Mouse (Mus musculus) neural tube, embryonic 12.5 days (tissue): ENCODE measurements around the gene Rasgrp4. TPM values are rescaled to one million over a fixed set of nuclear protein-coding genes. Genes with fewer than 3 reads are reported as not detected.
"Not testable (repeated sequence)": the region's sequence is repeated elsewhere in the genome, so short reads cannot be mapped to it uniquely, and the experiment has no call there.

Source experiments
- ATAC-seq: fragments of 200-750 bp; cut with Nextera tagmentation; 2 replicates; pipeline ENCODE4 v1.8.0; 2017; ENCODE audit warnings: low read depth, mild to moderate bottlenecking, moderate TSS enrichment, moderate library complexity; ENCODE audit not compliant: low FRiP score
- H3K27ac ChIP-seq: fragments of 300-500 bp; sonication (generic); 2 replicates; pipeline ENCODE4 v1.5.1; 2016
- H3K27me3 ChIP-seq: fragments of 300-500 bp; sonication (generic); replicated peaks from 2 replicates; pipeline ENCODE4 v1.6.1; 2016; ENCODE audit warnings: mild to moderate bottlenecking
- H3K36me3 ChIP-seq: fragments of 300-500 bp; sonication (generic); 2 replicates; pipeline ENCODE4 v1.6.1; 2016; ENCODE audit warnings: mild to moderate bottlenecking
- H3K4me1 ChIP-seq: fragments of 300-500 bp; sonication (generic); 2 replicates; pipeline ENCODE4 v1.6.1; 2016
- H3K4me2 ChIP-seq: fragments of 300-500 bp; sonication (generic); replicated peaks from 2 replicates; pipeline ENCODE4 v1.6.1; 2016; ENCODE audit warnings: mild to moderate bottlenecking
- H3K4me3 ChIP-seq: fragments of 300-500 bp; sonication (generic); 2 replicates; pipeline ENCODE4 v1.5.1; 2016
- H3K9ac ChIP-seq: fragments of 300-500 bp; sonication (generic); 2 replicates; pipeline ENCODE4 v1.6.1; 2016; ENCODE audit warnings: mild to moderate bottlenecking
- H3K9me3 ChIP-seq: fragments of 300-500 bp; sonication (generic); 2 replicates; pipeline ENCODE4 v1.6.1; 2016; ENCODE audit warnings: mild to moderate bottlenecking
- WGBS: fragments of 180-500 bp; shearing (Covaris S2); methylation state at CpG from one replicate; pipeline ENCODE4 v1.1.7; 2016; 5-methylcytosine and 5-hydroxymethylcytosine counted together
- polyA plus RNA-seq: library from polyadenylated mRNA; unstranded; fragments of >200 nt; fragmentation: Nextera tagmentation; extraction: Ambion mirVana; gene quantifications from 2 replicates; pipeline ENCODE4 v1.2.1, GENCODE M21; 2016

Rasgrp4 gene
- polyA plus RNA-seq, 1 experiment from 2014 or later, result 0.77 TPM

GRCm38 (mm10) chr7:29124970-29125369, 9.7 kb upstream of the Rasgrp4 start, which contains the start of gene Ryr1:
Gene Ryr1 (minus strand): TSS chr7:29125179.
- Histone ChIP-seq H3K9me3 (no peaks in the 10 kb centered on the region), H3K9ac (peak within 1 kb of the TSS; percentile 26; the same call in 1 of the 2 replicates), H3K27me3 (no peaks in the 10 kb centered on the region), H3K27ac (no peak within 1 kb of the TSS), H3K4me1 (peaks cover 9% of the 10 kb centered on the region; the same call in 1 of the 2 replicates), H3K36me3 (no peaks in the 10 kb centered on the region), H3K4me2 (peak within 1 kb of the TSS; percentile 61), H3K4me3 (peak within 1 kb of the TSS; percentile 29)
- peak; percentile 61; the same call in 1 of the 2 replicates for ATAC-seq
- 0% methylated on average over 16 of the region's 16 CpGs for WGBS

- H3K36me3 ChIP-seq, result no peaks in the 10 kb centered on the region
- H3K9ac ChIP-seq, result no peak overlapping the region
- H3K27ac ChIP-seq, result no peak overlapping the region
Measured at GRCm38 (mm10) chr7:29126173-29126915, 8.3 kb upstream of the Rasgrp4 start.

GRCm38 (mm10) chr7:29128725-29129124, 5.9 kb upstream of the Rasgrp4 start:
- Histone ChIP-seq H3K9ac (no peak overlapping the region), H3K27ac (no peak overlapping the region), H3K4me3 (no peak overlapping the region), H3K27me3 (no peaks in the 10 kb centered on the region), H3K4me1 (peaks cover 9% of the 10 kb centered on the region; the same call in 1 of the 2 replicates), H3K9me3 (no peaks in the 10 kb centered on the region), H3K4me2 (no peak overlapping the region), H3K36me3 (no peaks in the 10 kb centered on the region)
- 59% methylated on average over 2 of the region's 2 CpGs for WGBS
- no peak for ATAC-seq

More at GRCm38 (mm10) chr7:29126173-29126915, 8.3 kb upstream of the Rasgrp4 start:
- Histone ChIP-seq H3K4me1 (peaks cover 9% of the 10 kb centered on the region; the same call in 1 of the 2 replicates), H3K4me2 (no peak overlapping the region), H3K9me3 (no peaks in the 10 kb centered on the region), H3K4me3 (no peak overlapping the region), H3K27me3 (no peaks in the 10 kb centered on the region)
- 23% methylated on average over 7 of the region's 7 CpGs for WGBS
- no peak for ATAC-seq

- peak overlapping the region; percentile 59 for H3K4me2 ChIP-seq
- H3K9me3 ChIP-seq, result no peaks in the 10 kb centered on the region
- no peak for ATAC-seq
- peaks cover 15% of the 10 kb centered on the region; the same call in 1 of the 2 replicates for H3K27me3 ChIP-seq
- H3K4me1 ChIP-seq, result peaks cover 11% of the 10 kb centered on the region
- WGBS, result under 1% methylated on average over 4 of the region's 4 CpGs
- no peaks in the 10 kb centered on the region for H3K36me3 ChIP-seq
- H3K27ac ChIP-seq, result no peak overlapping the region
- no peak overlapping the region for H3K4me3 ChIP-seq
- H3K9ac ChIP-seq, result no peak overlapping the region
Measured at GRCm38 (mm10) chr7:29134230-29134629, 421 bp upstream of the Rasgrp4 start.

- Histone ChIP-seq H3K27ac (no peak overlapping the region), H3K4me1 (peaks cover 11% of the 10 kb centered on the region), H3K4me3 (no peak overlapping the region), H3K9ac (no peak overlapping the region), H3K9me3 (no peaks in the 10 kb centered on the region), H3K4me2 (no peak overlapping the region), H3K27me3 (peaks cover 15% of the 10 kb centered on the region; the same call in 1 of the 2 replicates), H3K36me3 (no peaks in the 10 kb centered on the region)
- 41% methylated on average over 16 of the region's 16 CpGs for WGBS
- no peak for ATAC-seq
Measured at GRCm38 (mm10) chr7:29137429-29137828, 2.8 kb downstream of the Rasgrp4 start.

- not testable (repeated sequence) for ATAC-seq
Measured at GRCm38 (mm10) chr7:29139237-29139636, 4.6 kb downstream of the Rasgrp4 start.

GRCm38 (mm10) chr7:29141416-29141815, 6.8 kb downstream of the Rasgrp4 start:
- H3K27ac ChIP-seq, result no peak overlapping the region
- ATAC-seq, result no peak
- 0 out of 2 replicates have a peak, but pooled peaks cover 2% of the 10 kb centered on the region for H3K27me3 ChIP-seq
- H3K4me3 ChIP-seq, result no peak overlapping the region
- no peak overlapping the region for H3K9ac ChIP-seq
- WGBS, result 90% methylated on average over 8 of the region's 8 CpGs
- no peaks in the 10 kb centered on the region for H3K36me3 ChIP-seq
- H3K9me3 ChIP-seq, result 0 out of 2 replicates have a peak, but pooled peaks cover 3% of the 10 kb centered on the region
- H3K4me2 ChIP-seq, result no peak overlapping the region
- no peaks in the 10 kb centered on the region for H3K4me1 ChIP-seq

More at GRCm38 (mm10) chr7:29139237-29139636, 4.6 kb downstream of the Rasgrp4 start:
- peaks cover 11% of the 10 kb centered on the region for H3K4me1 ChIP-seq
- not testable (repeated sequence) for H3K36me3 ChIP-seq, H3K27ac ChIP-seq, H3K9ac ChIP-seq, H3K4me3 ChIP-seq, H3K9me3 ChIP-seq, H3K4me2 ChIP-seq
- WGBS, result 88% methylated on average over 3 of the region's 4 CpGs
- H3K27me3 ChIP-seq, result peaks cover 15% of the 10 kb centered on the region; the same call in 1 of the 2 replicates

- no peak overlapping the region for H3K4me2 ChIP-seq
- H3K9ac ChIP-seq, result no peak overlapping the region
- H3K27ac ChIP-seq, result no peak overlapping the region
- 95% methylated on average over 4 of the region's 4 CpGs for WGBS
- 0 out of 2 replicates have a peak, but pooled peaks cover 3% of the 10 kb centered on the region for H3K9me3 ChIP-seq
- H3K4me3 ChIP-seq, result no peak overlapping the region
- no peaks in the 10 kb centered on the region for H3K27me3 ChIP-seq
- no peaks in the 10 kb centered on the region for H3K36me3 ChIP-seq
- no peak for ATAC-seq
- H3K4me1 ChIP-seq, result no peaks in the 10 kb centered on the region
Measured at GRCm38 (mm10) chr7:29144006-29144405, 9.4 kb downstream of the Rasgrp4 start.

- 0 out of 2 replicates have a peak, but pooled peaks cover 3% of the 10 kb centered on the region for H3K9me3 ChIP-seq
- H3K4me2 ChIP-seq, result no peak overlapping the region
- no peaks in the 10 kb centered on the region for H3K36me3 ChIP-seq
- H3K4me3 ChIP-seq, result no peak overlapping the region
- no peak overlapping the region for H3K27ac ChIP-seq
- ATAC-seq, result no peak
- H3K27me3 ChIP-seq, result no peaks in the 10 kb centered on the region
- no peaks in the 10 kb centered on the region for H3K4me1 ChIP-seq
- 90% methylated on average over 7 of the region's 7 CpGs for WGBS
- H3K9ac ChIP-seq, result no peak overlapping the region
Measured at GRCm38 (mm10) chr7:29146625-29147367, 12.1 kb downstream of the Rasgrp4 start.

- no peak overlapping the region for H3K4me3 ChIP-seq
- H3K9me3 ChIP-seq, result 0 out of 2 replicates have a peak, but pooled peaks cover 3% of the 10 kb centered on the region
- no peak overlapping the region for H3K9ac ChIP-seq
- no peaks in the 10 kb centered on the region for H3K4me1 ChIP-seq
- no peak overlapping the region for H3K27ac ChIP-seq
- H3K4me2 ChIP-seq, result no peak overlapping the region
- 90% methylated on average over 15 of the region's 15 CpGs for WGBS
- H3K27me3 ChIP-seq, result no peaks in the 10 kb centered on the region
- H3K36me3 ChIP-seq, result no peaks in the 10 kb centered on the region
- ATAC-seq, result no peak
Measured at GRCm38 (mm10) chr7:29148771-29149170, 14.1 kb downstream of the Rasgrp4 start.

- no peak overlapping the region for H3K9ac ChIP-seq
- no peak overlapping the region for H3K4me2 ChIP-seq
- H3K27ac ChIP-seq, result no peak overlapping the region
- H3K4me1 ChIP-seq, result peaks cover 4% of the 10 kb centered on the region; the same call in 1 of the 2 replicates
- H3K4me3 ChIP-seq, result no peak overlapping the region
- WGBS, result 67% methylated on average over 10 of the region's 10 CpGs
- H3K27me3 ChIP-seq, result no peaks in the 10 kb centered on the region
- H3K9me3 ChIP-seq, result peaks cover 4% of the 10 kb centered on the region; the same call in 1 of the 2 replicates
- H3K36me3 ChIP-seq, result 0 out of 2 replicates have a peak, but pooled peaks cover 5% of the 10 kb centered on the region
- ATAC-seq, result no peak
Measured at GRCm38 (mm10) chr7:29151486-29151885, 16.8 kb downstream of the Rasgrp4 start.
